ENCODE assay signal across 8 mouse cellular contexts in genomic region chr1:169919211-169919610, GRCm38 (mm10). TPM values are rescaled to one million over a fixed set of nuclear protein-coding genes. Genes with fewer than 3 reads are reported as not detected.
DNase-seq lines count a peak whose midpoint lies in the region; ATAC-seq and TF ChIP-seq lines count a peak whose summit lies in the region.

No protein-coding gene starts in this region.

- no peak overlapping the region for H3K27ac ChIP-seq in bone marrow, adult 2 months (ENCODE audit: control insufficient read depth, insufficient read depth, low read depth, low read length, poor library complexity)
- no peak overlapping the region for H3K27ac ChIP-seq in embryonic fibroblast, embryonic 13.5 days (ENCODE audit: insufficient read depth, low read length)
- no peak overlapping the region for H3K27ac ChIP-seq in heart, postnatal 0 days (ENCODE audit: low read depth)
- no peak overlapping the region for H3K27ac ChIP-seq in liver, embryonic 16.5 days (ENCODE audit: low read length)
- H3K27ac ChIP-seq in neural tube, embryonic 14.5 days (ENCODE audit: low read depth, low read length): no peak overlapping the region

- peak; percentile 66 for TF ChIP-seq CTCF in E14TG2a.4 (conservative IDR thresholded peaks at IDR 0.05; ENCODE audit: low read length)
- TF ChIP-seq CTCF in bone marrow, adult 2 months (IDR thresholded peaks at IDR 0.05; ENCODE audit: control insufficient read depth, insufficient read depth, low read length): peak; percentile 47
- peak; percentile 53; the same call in 1 of the 2 replicates for TF ChIP-seq CTCF in embryonic fibroblast, embryonic 13.5 days (IDR thresholded peaks at IDR 0.05; ENCODE audit: borderline replicate concordance, insufficient read depth, low read length)
- peak; percentile 81 for TF ChIP-seq CTCF in heart, postnatal 0 days (IDR thresholded peaks at IDR 0.05; ENCODE audit: low read depth)

- H3K4me1 ChIP-seq in E14TG2a.4 (replicated peaks; ENCODE audit: low read depth, low read length): no peaks in the 10 kb centered on the region
- no peaks in the 10 kb centered on the region for H3K4me1 ChIP-seq in bone marrow, adult 2 months (ENCODE audit: control insufficient read depth, insufficient read depth, low read length)
- no peaks in the 10 kb centered on the region for H3K4me1 ChIP-seq in embryonic fibroblast, embryonic 13.5 days (ENCODE audit: control insufficient read depth, insufficient read depth, low read length)
- H3K4me1 ChIP-seq in heart, postnatal 0 days (ENCODE audit: control insufficient read depth, insufficient read depth): no peaks in the 10 kb centered on the region
- H3K4me1 ChIP-seq in liver, embryonic 16.5 days (ENCODE audit: control insufficient read depth, low read depth, low read length): no peaks in the 10 kb centered on the region
- 0 out of 2 replicates have a peak, but pooled peaks cover 5% of the 10 kb centered on the region for H3K4me1 ChIP-seq in neural tube, embryonic 14.5 days (ENCODE audit: control insufficient read depth, insufficient read depth, low read length)

- no peak for TF ChIP-seq POLR2A in bone marrow, adult 2 months (IDR thresholded peaks at IDR 0.05; ENCODE audit: borderline replicate concordance, control insufficient read depth, low read depth, low read length)
- no peak for TF ChIP-seq POLR2A in embryonic fibroblast, embryonic 13.5 days (IDR thresholded peaks at IDR 0.05; ENCODE audit: low read depth, low read length)

- peaks cover under 1% of the 10 kb centered on the region; the same call in 1 of the 2 replicates for H3K9me3 ChIP-seq in E14TG2a.4 (ENCODE audit: low read length)
- H3K9me3 ChIP-seq in heart, postnatal 0 days (replicated peaks; ENCODE audit: control insufficient read depth, low read length): no peaks in the 10 kb centered on the region
- no peaks in the 10 kb centered on the region for H3K9me3 ChIP-seq in liver, embryonic 16.5 days (replicated peaks; ENCODE audit: control insufficient read depth, low read length)
- no peaks in the 10 kb centered on the region for H3K9me3 ChIP-seq in neural tube, embryonic 14.5 days (ENCODE audit: control insufficient read depth, low read length)

- 7% methylated on average over 11 of the region's 11 CpGs for WGBS in bone marrow, adult 2 months
- WGBS in heart, postnatal 0 days: 4% methylated on average over 11 of the region's 11 CpGs
- WGBS in liver, embryonic 16.5 days (ENCODE audit: insufficient replicate concordance): 5% methylated on average over 11 of the region's 11 CpGs
- 5% methylated on average over 11 of the region's 11 CpGs for WGBS in neural tube, embryonic 14.5 days

- H3K36me3 ChIP-seq in E14TG2a.4 (ENCODE audit: insufficient read depth, low read length): no peaks in the 10 kb centered on the region
- no peaks in the 10 kb centered on the region for H3K36me3 ChIP-seq in heart, postnatal 0 days (replicated peaks; ENCODE audit: control insufficient read depth, insufficient read depth, low read length)
- no peaks in the 10 kb centered on the region for H3K36me3 ChIP-seq in liver, embryonic 16.5 days (ENCODE audit: control insufficient read depth, insufficient read depth)
- no peaks in the 10 kb centered on the region for H3K36me3 ChIP-seq in neural tube, embryonic 14.5 days (ENCODE audit: control insufficient read depth, insufficient read depth, low read length)

- H3K27me3 ChIP-seq in E14TG2a.4 (ENCODE audit: insufficient read depth, low read length): peaks cover 6% of the 10 kb centered on the region; the same call in 1 of the 2 replicates
- 0 out of 2 replicates have a peak, but pooled peaks cover 5% of the 10 kb centered on the region for H3K27me3 ChIP-seq in heart, postnatal 0 days (ENCODE audit: control insufficient read depth, insufficient read depth, low read length)
- H3K27me3 ChIP-seq in liver, embryonic 16.5 days (ENCODE audit: control insufficient read depth, insufficient read depth, low read depth, low read length): no peaks in the 10 kb centered on the region; the same call in 1 of the 2 replicates
- H3K27me3 ChIP-seq in neural tube, embryonic 14.5 days (ENCODE audit: control insufficient read depth, insufficient read depth, low read length): no peaks in the 10 kb centered on the region

- ATAC-seq in heart, postnatal 0 days (ENCODE audit: insufficient read depth, low read depth): peak; percentile 44
- peak; percentile 66 for ATAC-seq in liver, embryonic 16.5 days (ENCODE audit: low read depth)
- ATAC-seq in neural tube, embryonic 14.5 days (ENCODE audit: low read depth): peak; percentile 39; the same call in 1 of the 2 replicates

- no peak overlapping the region for H3K9ac ChIP-seq in heart, postnatal 0 days (replicated peaks; ENCODE audit: low read depth, low read length)
- no peak overlapping the region for H3K9ac ChIP-seq in liver, embryonic 16.5 days (ENCODE audit: low read depth, low read length)
- H3K9ac ChIP-seq in neural tube, embryonic 14.5 days (replicated peaks; ENCODE audit: low read depth, low read length): no peak overlapping the region

- TF ChIP-seq EP300 in heart, postnatal 0 days (IDR thresholded peaks at IDR 0.05; ENCODE audit: low read depth): no peak

- no peak overlapping the region for H3K4me3 ChIP-seq in E14TG2a.4 (replicated peaks; ENCODE audit: low read length)
- no peak overlapping the region for H3K4me3 ChIP-seq in bone marrow, adult 2 months (replicated peaks; ENCODE audit: control insufficient read depth, low read depth, low read length)
- H3K4me3 ChIP-seq in embryonic fibroblast, embryonic 13.5 days (ENCODE audit: insufficient read depth, low read length): no peak overlapping the region
- no peak overlapping the region for H3K4me3 ChIP-seq in heart, postnatal 0 days (ENCODE audit: low read depth, low read length)
- no peak overlapping the region for H3K4me3 ChIP-seq in liver, embryonic 16.5 days (ENCODE audit: low read depth, low read length)
- H3K4me3 ChIP-seq in neural tube, embryonic 14.5 days (ENCODE audit: low read depth, low read length): no peak overlapping the region

- no peak overlapping the region for H3K4me2 ChIP-seq in heart, postnatal 0 days (ENCODE audit: low read depth, low read length)
- H3K4me2 ChIP-seq in liver, embryonic 16.5 days (ENCODE audit: low read depth, low read length): 0 out of 2 replicates have a peak overlapping the region, but pooled peaks have one; percentile 12
- H3K4me2 ChIP-seq in neural tube, embryonic 14.5 days (ENCODE audit: low read depth, low read length): no peak overlapping the region

- peak; percentile 45 for DNase-seq in heart, postnatal 0 days (ENCODE audit: low spot score)
- DNase-seq in kidney, postnatal 36 days: peak; percentile 72 to 90
- peak; percentile 31 for DNase-seq in thymus, postnatal 14 days

RNA-seq across cellular contexts. Expression of gene Ccdc190, which starts 9.2 kb away (rescaled TPM):
- polyA plus RNA-seq in bone marrow, adult 2 months (2011; ENCODE audit: insufficient read depth, insufficient read length, low replicate concordance, missing spikeins): not detected in 2 replicates
- not detected in 2 replicates for polyA plus RNA-seq in embryonic fibroblast, embryonic 13.5 days (2011; ENCODE audit: insufficient read length, low read depth, missing spikeins)
- not detected in 2 replicates for total RNA-seq in heart, postnatal 0 days (2014; rRNA removed; ENCODE audit: low replicate concordance)
- polyA plus RNA-seq in heart, postnatal 0 days (2015; fragmentation: Nextera tagmentation; extraction: Ambion mirVana): not detected in 2 replicates
- not detected in 2 replicates for polyA plus RNA-seq in liver, embryonic 16.5 days (2015; fragmentation: Nextera tagmentation; extraction: Ambion mirVana)
- polyA plus RNA-seq in neural tube, embryonic 14.5 days (2014; fragmentation: Nextera tagmentation; extraction: Ambion mirVana): 4.4 and 5.1 TPM in 2 replicates

RNA-seq across cellular contexts. Expression of gene Hsd17b7, which starts 49.8 kb away (rescaled TPM):
- polyA plus RNA-seq in bone marrow, adult 2 months (2011; ENCODE audit: insufficient read depth, insufficient read length, low replicate concordance, missing spikeins): 1.0 and 1.1 TPM in 2 replicates
- polyA plus RNA-seq in embryonic fibroblast, embryonic 13.5 days (2011; ENCODE audit: insufficient read length, low read depth, missing spikeins): 33.7 and 49.1 TPM in 2 replicates
- total RNA-seq in heart, postnatal 0 days (2014; rRNA removed; ENCODE audit: low replicate concordance): 45.6 and 62.4 TPM in 2 replicates
- polyA plus RNA-seq in heart, postnatal 0 days (2015; fragmentation: Nextera tagmentation; extraction: Ambion mirVana): 36.9 and 39.4 TPM in 2 replicates
- polyA plus RNA-seq in liver, embryonic 16.5 days (2015; fragmentation: Nextera tagmentation; extraction: Ambion mirVana): 11.9 and 12.3 TPM in 2 replicates
- polyA plus RNA-seq in neural tube, embryonic 14.5 days (2014; fragmentation: Nextera tagmentation; extraction: Ambion mirVana): 27.1 and 34.2 TPM in 2 replicates

Comparison
In these comparisons a context has a peak if more than half of its experiments do, and no peak if none do; other contexts are left out.
1. DNase-seq: peak in every context shown above with its lines; median percentile 81 in kidney, postnatal 36 days; 45 in heart, postnatal 0 days; 31 in thymus, postnatal 14 days.